Mouse (Mus musculus) embryonic fibroblast, embryonic 13.5 days (primary cell): ENCODE data around the gene Dntt. TPM values are rescaled to one million over a fixed set of nuclear protein-coding genes. Genes with fewer than 3 reads are reported as not detected.

Source experiments
- H3K27ac ChIP-seq: 2 replicates; pipeline ENCODE4 v1.5.1; 2012; ENCODE audit warnings: low read length, control low read depth, inconsistent platforms; ENCODE audit not compliant: insufficient read depth
- H3K4me1 ChIP-seq: 2 replicates; pipeline ENCODE4 v1.6.1; 2011; ENCODE audit warnings: low read length; ENCODE audit not compliant: control insufficient read depth, insufficient read depth
- H3K4me3 ChIP-seq: 2 replicates; pipeline ENCODE4 v1.5.1; 2011; ENCODE audit warnings: mild to moderate bottlenecking, control low read depth, low read length; ENCODE audit not compliant: insufficient read depth
- CTCF ChIP-seq: IDR thresholded peaks from 2 replicates; pipeline ENCODE4 v1.5.1; 2011; ENCODE audit warnings: mild to moderate bottlenecking, control low read depth, low read length, moderate library complexity, borderline replicate concordance; ENCODE audit not compliant: insufficient read depth
- POLR2A ChIP-seq: IDR thresholded peaks from 2 replicates; pipeline ENCODE4 v1.6.1; 2011; ENCODE audit warnings: low read depth, mild to moderate bottlenecking, control low read depth, low read length, moderate library complexity
- polyA plus RNA-seq: library from polyadenylated mRNA; stranded (reverse); fragments of >200 nt; gene quantifications from 2 replicates; pipeline ENCODE4 v1.2.4, GENCODE M21; 2011; ENCODE audit warnings: low read depth; ENCODE audit not compliant: missing spikeins, insufficient read length

The Dntt gene
- polyA plus RNA-seq, 1 experiment, result not detected

DNA sequence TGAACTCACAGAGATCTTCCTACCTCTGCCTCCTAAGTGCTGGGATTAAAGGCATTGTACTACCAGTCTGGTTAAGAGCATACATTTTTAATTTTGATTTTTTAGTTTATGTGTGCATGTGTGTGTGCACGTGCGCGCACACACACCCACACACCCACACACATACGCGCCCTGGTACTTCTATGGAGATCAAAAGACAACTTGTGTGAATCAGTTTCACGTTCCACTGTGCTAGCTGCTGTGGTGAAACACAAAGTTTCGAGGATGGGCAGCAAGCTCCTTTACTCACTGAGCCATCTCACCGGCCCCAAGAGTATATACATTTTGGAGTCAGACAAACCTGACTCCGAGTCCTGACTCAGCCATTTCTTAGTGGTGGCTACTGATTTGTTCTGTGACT is 1.5 kb upstream of the Dntt start:
- Histone ChIP-seq H3K4me1 (no peaks in the 10 kb centered on the region), H3K4me3 (no peak overlapping the region), H3K27ac (no peak overlapping the region)
- TF ChIP-seq POLR2A (no peak), CTCF (no peak)

DNA sequence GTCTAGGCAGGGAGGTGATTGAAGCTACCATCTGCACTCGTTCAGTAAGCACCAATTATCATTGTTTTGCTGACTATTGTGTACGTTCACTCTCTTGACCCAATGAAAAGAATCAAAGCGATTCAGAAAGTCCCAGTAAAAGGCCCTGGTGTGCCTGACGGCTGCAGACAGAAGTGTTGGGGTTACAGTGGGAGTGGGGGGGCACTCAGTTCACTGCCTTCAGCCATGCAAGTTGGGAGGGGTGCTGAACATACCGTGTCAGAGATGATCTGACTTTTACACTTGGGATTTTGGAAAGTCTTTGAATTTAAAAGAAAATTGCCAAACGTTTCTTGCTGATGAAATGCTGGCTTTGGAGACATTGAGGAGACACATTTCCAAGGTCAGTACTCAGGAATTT is 1.1 kb downstream of the Dntt start:
- Histone ChIP-seq H3K27ac (no peak overlapping the region), H3K4me1 (no peaks in the 10 kb centered on the region), H3K4me3 (no peak overlapping the region)
- TF ChIP-seq CTCF, result no peak
- TF ChIP-seq POLR2A, result no peak

- Histone ChIP-seq H3K27ac (no peak overlapping the region), H3K4me3 (no peak overlapping the region), H3K4me1 (no peaks in the 10 kb centered on the region)
- no peak for TF ChIP-seq CTCF
- no peak for TF ChIP-seq POLR2A
Observed at GRCm38 (mm10) chr19:41031009-41031408, 1.9 kb downstream of the Dntt start.

DNA sequence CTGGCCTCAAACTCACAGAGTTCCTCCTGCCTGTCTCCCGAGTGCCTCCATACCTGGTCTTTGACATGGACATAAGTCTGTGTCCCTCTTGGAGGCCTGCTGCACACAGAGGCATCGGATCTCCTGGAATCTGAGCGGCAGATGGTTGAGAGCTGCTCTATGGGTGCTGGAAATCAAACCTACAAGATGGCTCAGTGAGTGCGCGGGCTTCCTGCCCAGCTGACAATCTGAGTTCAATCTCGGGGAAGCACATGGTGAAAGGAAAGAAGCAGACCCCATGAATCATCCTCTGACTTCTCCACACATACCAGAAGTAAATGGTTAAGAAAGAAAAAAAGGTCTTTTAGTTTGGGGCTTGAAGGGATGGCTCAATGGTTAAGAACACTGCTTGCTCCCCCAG is 2.8 kb downstream of the Dntt start:
- no peaks in the 10 kb centered on the region for H3K4me1 ChIP-seq
- no peak overlapping the region for H3K27ac ChIP-seq
- no peak overlapping the region for H3K4me3 ChIP-seq
- TF ChIP-seq POLR2A, result no peak
- TF ChIP-seq CTCF, result no peak

DNA sequence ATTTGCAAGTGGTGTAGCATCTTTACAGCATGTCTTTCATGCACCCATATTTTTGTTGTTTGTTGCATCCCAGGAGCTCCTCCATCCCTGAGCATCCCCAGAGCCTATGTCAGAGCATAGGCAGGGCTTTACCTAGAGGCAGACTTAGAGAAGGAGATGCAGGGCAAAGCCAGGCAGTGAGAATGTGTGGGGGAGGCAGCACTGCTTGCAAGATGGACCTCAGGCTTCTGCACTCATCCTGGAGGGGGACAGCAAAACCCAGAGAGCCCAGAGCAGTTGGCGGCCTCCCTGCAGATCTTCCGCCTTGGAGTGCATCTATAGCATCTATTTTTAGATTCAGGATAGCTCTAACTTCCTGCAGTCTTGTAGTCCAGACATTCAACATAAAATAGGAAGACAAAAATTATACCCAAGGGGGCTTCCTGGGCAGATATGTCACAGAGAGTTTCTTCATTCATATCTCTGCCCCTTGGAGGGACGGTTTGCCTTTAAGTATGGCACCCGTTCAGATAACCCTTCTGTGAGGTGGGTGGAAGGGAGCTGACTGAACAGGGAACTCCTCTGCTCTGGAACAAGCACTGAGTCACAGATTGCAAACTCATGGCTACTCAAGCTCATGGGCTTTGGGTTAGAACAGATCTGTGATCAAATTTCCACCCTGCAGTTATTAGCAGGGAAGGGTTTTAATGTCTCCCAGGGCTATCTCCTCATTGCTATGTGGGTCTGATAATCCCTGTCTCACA is 6.9 kb downstream of the Dntt start:
- Histone ChIP-seq H3K4me1 (no peaks in the 10 kb centered on the region), H3K27ac (no peak overlapping the region), H3K4me3 (no peak overlapping the region)
- TF ChIP-seq POLR2A (no peak), CTCF (no peak)

- H3K27ac ChIP-seq, result no peak overlapping the region
- TF ChIP-seq POLR2A (no peak), CTCF (no peak)
Observed at GRCm38 (mm10) chr19:41039110-41039509, 10.0 kb downstream of the Dntt start.

GRCm38 (mm10) chr19:41045091-41045770 is 16.2 kb downstream of the Dntt start:
- Histone ChIP-seq H3K27ac (no peak overlapping the region), H3K4me3 (no peak overlapping the region), H3K4me1 (no peaks in the 10 kb centered on the region)
- TF ChIP-seq POLR2A (no peak), CTCF (no peak)

More at GRCm38 (mm10) chr19:41039110-41039509, 10.0 kb downstream of the Dntt start:
- H3K4me1 ChIP-seq, result no peaks in the 10 kb centered on the region
- H3K4me3 ChIP-seq, result no peak overlapping the region

DNA sequence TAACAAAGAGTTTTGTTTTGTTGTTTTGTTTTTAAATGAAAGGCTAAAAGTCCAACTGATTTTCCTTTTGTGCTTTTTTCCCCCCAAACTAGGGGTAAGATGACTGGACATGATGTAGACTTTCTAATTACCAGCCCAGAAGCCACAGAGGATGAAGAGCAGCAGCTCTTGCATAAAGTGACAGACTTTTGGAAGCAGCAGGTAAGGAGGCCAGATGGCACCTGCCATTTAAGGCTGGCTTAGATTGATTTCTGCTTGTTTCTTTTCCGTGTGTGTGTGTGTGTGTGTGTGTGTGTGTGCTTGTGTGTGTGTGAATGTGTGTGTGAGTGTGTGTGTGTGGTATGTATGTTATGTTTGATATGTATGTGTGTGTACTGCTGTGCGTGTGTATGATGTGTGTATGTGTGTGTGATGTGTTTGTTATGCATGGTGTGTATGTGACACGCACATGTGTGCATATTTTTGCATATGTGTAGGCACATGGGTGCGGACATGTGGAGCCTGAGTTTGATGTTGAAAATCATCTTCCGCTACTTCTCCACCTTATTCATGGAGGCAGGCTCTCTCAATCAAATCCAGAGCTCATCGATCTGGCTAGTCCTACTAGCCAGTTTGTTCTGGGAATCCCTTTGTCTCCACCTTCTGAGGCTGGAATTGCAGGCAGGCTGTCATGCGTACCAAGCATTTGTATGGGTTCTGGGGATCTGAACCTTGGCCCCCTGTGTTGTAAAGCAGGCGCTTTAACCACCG is 18.5 kb downstream of the Dntt start:
- TF ChIP-seq POLR2A, result no peak
- TF ChIP-seq CTCF, result no peak
- H3K4me3 ChIP-seq, result no peak overlapping the region
- no peak overlapping the region for H3K27ac ChIP-seq
- no peaks in the 10 kb centered on the region for H3K4me1 ChIP-seq

DNA sequence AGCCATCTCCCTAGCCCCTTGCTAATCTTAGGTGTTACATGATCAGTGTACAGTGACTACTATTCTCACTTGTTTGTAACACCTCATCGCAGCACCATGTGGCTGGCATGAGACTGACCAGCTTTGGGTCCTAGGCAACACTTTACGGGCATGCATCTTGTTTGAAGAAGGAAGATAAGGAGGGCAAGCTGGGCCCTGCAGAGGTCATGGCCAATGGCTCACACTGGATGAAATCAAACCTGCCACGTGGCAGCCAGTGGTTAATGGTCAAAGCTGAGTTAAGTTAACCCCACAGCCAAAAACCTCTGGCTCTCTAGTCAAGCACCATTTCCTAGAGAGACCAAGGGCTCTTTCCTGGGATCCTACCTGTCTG is 19.1 kb downstream of the Dntt start:
- Histone ChIP-seq H3K27ac (no peak overlapping the region), H3K4me1 (no peaks in the 10 kb centered on the region), H3K4me3 (no peak overlapping the region)
- TF ChIP-seq POLR2A, result no peak

DNA sequence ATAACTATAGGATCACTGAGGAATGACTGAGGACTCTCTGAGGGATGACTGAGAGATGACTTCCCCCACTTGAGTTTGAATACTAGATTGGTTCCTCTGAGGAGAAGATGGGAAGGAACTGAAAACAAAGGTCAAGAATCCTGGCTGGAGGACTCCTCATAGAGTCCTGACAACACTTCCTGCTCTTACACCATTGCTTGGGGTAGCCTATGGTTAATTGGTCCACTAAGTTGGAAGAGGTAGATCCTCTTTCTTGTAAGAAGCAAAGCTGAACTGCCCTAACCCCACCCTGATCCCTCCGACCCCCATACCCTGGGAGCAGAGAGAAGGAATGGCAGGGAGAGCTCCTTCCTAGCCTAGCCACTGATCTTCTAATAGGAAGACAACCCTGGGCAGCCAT is 22.6 kb downstream of the Dntt start:
- Histone ChIP-seq H3K27ac (no peak overlapping the region), H3K4me3 (no peak overlapping the region), H3K4me1 (no peaks in the 10 kb centered on the region)
- no peak for TF ChIP-seq CTCF
- no peak for TF ChIP-seq POLR2A
